25 mouse cellular contexts compared by ENCODE assay signal in genomic region chr3:63949837-63950236, GRCm38 (mm10). TPM values are rescaled to one million over a fixed set of nuclear protein-coding genes. Genes with fewer than 3 reads are reported as not detected.
A peak's percentile ranks its signal among the peaks of the same experiment; 100 is the strongest.
DNase-seq lines count a peak whose midpoint lies in the region; ATAC-seq and TF ChIP-seq lines count a peak whose summit lies in the region.
"Had no signal": no experiment of that assay in that cellular context is flagged by ENCODE, and none has a peak within 500 bp of the region (broad histone marks: within the 10 kb centered on the region; RNA-seq: fewer than 3 reads in every experiment).

No protein-coding gene starts in this region.

- no peak for TF ChIP-seq EP300 in MEL (IDR thresholded peaks at IDR 0.05; ENCODE audit: low read depth in 1 of 2, low read length in 2 of 2)
- no peak for TF ChIP-seq EP300 in liver, embryonic 14.5 days (IDR thresholded peaks at IDR 0.05; ENCODE audit: low read depth)

- TF ChIP-seq CTCF in MEL (IDR thresholded peaks at IDR 0.05 in 2 of 3, conservative IDR thresholded peaks at IDR 0.05 in 1 of 3; ENCODE audit: control insufficient read depth in 1 of 3, insufficient read depth in 1 of 3, low read depth in 2 of 3, low read length in 3 of 3, poor library complexity in 1 of 3, severe bottlenecking in 1 of 3), result no peak
- TF ChIP-seq CTCF in liver, embryonic 14.5 days (IDR thresholded peaks at IDR 0.05; ENCODE audit: low read depth), result no peak
- no peak for TF ChIP-seq CTCF in lung, adult 2 months (IDR thresholded peaks at IDR 0.05; ENCODE audit: insufficient read depth, low read length)

- TF ChIP-seq POLR2A in MEL (IDR thresholded peaks at IDR 0.05; ENCODE audit: control insufficient read depth in 1 of 2, insufficient read depth in 1 of 2, low read depth in 1 of 2, low read length in 2 of 2, poor library complexity in 1 of 2), result no peak
- TF ChIP-seq POLR2A in lung, adult 2 months (IDR thresholded peaks at IDR 0.05; ENCODE audit: borderline replicate concordance, extremely low read depth, low read depth, low read length), result no peak

- peaks cover 0 to 6% of the 10 kb centered on the region in 2 experiments; a peak in 2 of 4 replicates for H3K4me1 ChIP-seq in MEL (ENCODE audit: control insufficient read depth in 1 of 2, insufficient read depth in 2 of 2, low read length in 2 of 2)
- peaks cover 0 to 4% of the 10 kb centered on the region in 2 experiments; a peak in 1 of 4 replicates for H3K4me1 ChIP-seq in liver, embryonic 14.5 days (replicated peaks; ENCODE audit: control insufficient read depth in 2 of 2, insufficient read depth in 2 of 2, low read length in 1 of 2)
- no peaks in the 10 kb centered on the region for H3K4me1 ChIP-seq in lung, adult 2 months (ENCODE audit: control insufficient read depth, insufficient read depth, low read length)
- H3K4me1 ChIP-seq: forebrain, embryonic 10.5 days; forebrain, embryonic 13.5 days; hindbrain, embryonic 12.5 days; hindbrain, embryonic 15.5 days had no signal

- H3K9ac ChIP-seq in MEL (ENCODE audit: control insufficient read depth, low read depth, low read length, poor library complexity, severe bottlenecking), result no peak overlapping the region
- H3K9ac ChIP-seq in liver, embryonic 14.5 days (replicated peaks), result no peak overlapping the region
- H3K9ac ChIP-seq: forebrain, embryonic 13.5 days; hindbrain, embryonic 12.5 days; hindbrain, embryonic 15.5 days had no signal

- peak; percentile 43 for DNase-seq in MEL (ENCODE audit: low read depth, low spot score)
- peak; percentile 11 for DNase-seq in c-Kit-positive CD71-positive TER-119-negative erythroid progenitor cells, embryonic 14.5 days (ENCODE audit: low read depth)
- no peak for DNase-seq in liver, embryonic 14.5 days (ENCODE audit: low read depth in 3 of 3, low spot score in 3 of 3)
- DNase-seq in lung, adult 2 months, result no peak
- DNase-seq: adrenal gland, postnatal 10 days; adrenal gland, postnatal 36 days; cerebellum, adult 11-12 months; cerebellum, adult 8-10 months; cerebellum, postnatal 10 days; cerebellum, postnatal 36 days; gastrocnemius, adult 2 months; gastrocnemius, postnatal 14 days; heart, adult 11 months had no signal

- no peak overlapping the region for H3K27ac ChIP-seq in MEL (ENCODE audit: control insufficient read depth, low read depth, low read length)
- no peak overlapping the region for H3K27ac ChIP-seq in liver, embryonic 14.5 days
- H3K27ac ChIP-seq: forebrain, embryonic 10.5 days; forebrain, embryonic 13.5 days; gastrocnemius, adult 2 months; hindbrain, embryonic 12.5 days; hindbrain, embryonic 15.5 days had no signal

- WGBS in liver, embryonic 14.5 days (ENCODE audit: insufficient replicate concordance), result 44% methylated on average over 3 of the region's 3 CpGs
- WGBS in lung, adult 2 months, result 79% methylated on average over 3 of the region's 3 CpGs

- H3K79me2 ChIP-seq in MEL (ENCODE audit: control insufficient read depth, insufficient read depth, low read length, poor library complexity), result 0 out of 2 replicates have a peak, but pooled peaks cover 2% of the 10 kb centered on the region

- peaks cover 1 to 11% of the 10 kb centered on the region in 2 experiments; a peak in 3 of 4 replicates for H3K36me3 ChIP-seq in MEL (ENCODE audit: control insufficient read depth in 1 of 2, insufficient read depth in 2 of 2, low read length in 2 of 2)
- H3K36me3 ChIP-seq in liver, embryonic 14.5 days (replicated peaks; ENCODE audit: control insufficient read depth, insufficient read depth, low read depth), result no peaks in the 10 kb centered on the region

- H3K9me3 ChIP-seq in MEL (replicated peaks; ENCODE audit: insufficient read depth, low read length), result no peaks in the 10 kb centered on the region
- no peaks in the 10 kb centered on the region for H3K9me3 ChIP-seq in liver, embryonic 14.5 days (ENCODE audit: control insufficient read depth, low read length)
- H3K9me3 ChIP-seq: forebrain, embryonic 10.5 days; forebrain, embryonic 13.5 days; hindbrain, embryonic 12.5 days; hindbrain, embryonic 15.5 days had no signal

- H3K4me3 ChIP-seq in MEL (ENCODE audit: control insufficient read depth in 1 of 2, insufficient read depth in 1 of 2, low read depth in 2 of 2, low read length in 2 of 2), result no peak overlapping the region
- H3K4me3 ChIP-seq in liver, embryonic 14.5 days (ENCODE audit: insufficient read depth in 1 of 2, low read depth in 2 of 2, low read length in 2 of 2), result no peak overlapping the region
- no peak overlapping the region for H3K4me3 ChIP-seq in lung, adult 2 months (replicated peaks; ENCODE audit: extremely low read depth, low read depth, low read length)
- H3K4me3 ChIP-seq: forebrain, embryonic 10.5 days; forebrain, embryonic 13.5 days; gastrocnemius, adult 2 months; hindbrain, embryonic 12.5 days; hindbrain, embryonic 15.5 days had no signal

- TF ChIP-seq RAD21 in MEL (IDR thresholded peaks at IDR 0.05; ENCODE audit: low read depth, low read length), result no peak

- H3K27me3 ChIP-seq in MEL (ENCODE audit: control insufficient read depth in 1 of 2, insufficient read depth in 2 of 2, low read length in 2 of 2), result no peaks in the 10 kb centered on the region
- H3K27me3 ChIP-seq in liver, embryonic 14.5 days (ENCODE audit: control insufficient read depth, insufficient read depth, low read length), result no peaks in the 10 kb centered on the region
- H3K27me3 ChIP-seq: forebrain, embryonic 13.5 days; hindbrain, embryonic 12.5 days; hindbrain, embryonic 15.5 days; Patski had no signal

- H3K4me2 ChIP-seq in liver, embryonic 14.5 days (ENCODE audit: low read depth), result no peak overlapping the region
- H3K4me2 ChIP-seq: forebrain, embryonic 13.5 days; heart, embryonic 11.5 days; hindbrain, embryonic 12.5 days; hindbrain, embryonic 15.5 days had no signal

- ATAC-seq in liver, embryonic 14.5 days (ENCODE audit: insufficient read depth), result peak; percentile 45; the same call in 1 of the 2 replicates
- peak; percentile 72 for ATAC-seq in megakaryocyte-erythroid progenitor cell, adult 5-6 weeks (replicated peaks; ENCODE audit: low FRiP score, low TSS enrichment, poor library complexity, severe bottlenecking)
- no peak for ATAC-seq in cerebellum, adult (ENCODE audit: insufficient number of reproducible peaks, low FRiP score, low TSS enrichment)
- ATAC-seq: CD4-positive, CD25-positive, alpha-beta regulatory T cell, adult 4 months; forebrain, embryonic 13.5 days; forebrain, embryonic 16.5 days; Patski had no signal

TF ChIP-seq in MEL, 35 proteins besides CTCF, POLR2A, EP300 and RAD21:
- TF ChIP-seq GATA1 (IDR thresholded peaks at IDR 0.05; ENCODE audit: low read depth, low read length), result peak; percentile 37; the same call in 1 of the 2 replicates
- no peak for TF ChIP-seq ZC3H11A (IDR thresholded peaks at IDR 0.05; ENCODE audit: low read depth, low read length)

RNA-seq across cellular contexts. Expression of gene Slc33a1, which starts 14.7 kb away (rescaled TPM):
- total RNA-seq in MEL (2012; rRNA removed), result 27.7 and 31.3 TPM in 2 replicates
- polyA plus RNA-seq in MEL (2012; ENCODE audit: insufficient read depth in 1 of 2, insufficient read length in 2 of 2, low read depth in 1 of 2, low replicate concordance in 2 of 2, missing spikeins in 1 of 2), result 100 to 1,000 TPM in 1 of 2 experiments, 10 to 100 TPM in 1; 27.2 to 123 TPM
- polyA plus RNA-seq in liver, embryonic 14.5 days (2012; rRNA removed), result 6.0 and 7.1 TPM in 2 replicates
- 9.8 and 11.0 TPM in 2 replicates for polyA plus RNA-seq in liver, embryonic 14.5 days (2014; fragmentation: Nextera tagmentation; extraction: Ambion mirVana)
- total RNA-seq in megakaryocyte-erythroid progenitor cell, adult 5-6 weeks (2014; fragmentation: Nextera tagmentation), result 10.1 and 11.7 TPM in 2 replicates
- 15.3 and 17.9 TPM in 2 replicates for total RNA-seq in megakaryocyte-erythroid progenitor cell, adult 5-6 weeks (2017)
- 13.8 and 14.0 TPM in 2 replicates for polyA plus RNA-seq in lung, adult 2 months (2012; rRNA removed)

RNA-seq across cellular contexts. Expression of gene E130311K13Rik, which starts 20.6 kb away (rescaled TPM):
- 3.9 and 4.0 TPM in 2 replicates for total RNA-seq in MEL (2012; rRNA removed)
- polyA plus RNA-seq in MEL (2012; ENCODE audit: insufficient read depth in 1 of 2, insufficient read length in 2 of 2, low read depth in 1 of 2, low replicate concordance in 2 of 2, missing spikeins in 1 of 2), result 1 to 10 TPM in 1 of 2 experiments, not detected in 1; 3.9 TPM
- 0.65 and 1.1 TPM in 2 replicates for polyA plus RNA-seq in liver, embryonic 14.5 days (2012; rRNA removed)
- 1.2 and 1.9 TPM in 2 replicates for polyA plus RNA-seq in liver, embryonic 14.5 days (2014; fragmentation: Nextera tagmentation; extraction: Ambion mirVana)
- total RNA-seq in megakaryocyte-erythroid progenitor cell, adult 5-6 weeks (2014; fragmentation: Nextera tagmentation), result 6.0 and 8.7 TPM in 2 replicates
- total RNA-seq in megakaryocyte-erythroid progenitor cell, adult 5-6 weeks (2017), result 9.7 and 16.2 TPM in 2 replicates
- 2.5 and 3.4 TPM in 2 replicates for polyA plus RNA-seq in lung, adult 2 months (2012; rRNA removed)

RNA-seq across cellular contexts. Expression of gene Gmps, which starts 26.1 kb away (rescaled TPM):
- total RNA-seq in MEL (2012; rRNA removed), result 40.4 and 41.8 TPM in 2 replicates
- 10 to 100 TPM; 31.6 to 59.3 TPM for polyA plus RNA-seq in MEL (2012; ENCODE audit: insufficient read depth in 1 of 2, insufficient read length in 2 of 2, low read depth in 1 of 2, low replicate concordance in 2 of 2, missing spikeins in 1 of 2)
- polyA plus RNA-seq in liver, embryonic 14.5 days (2012; rRNA removed), result 4.8 and 7.5 TPM in 2 replicates
- 23.1 and 23.4 TPM in 2 replicates for polyA plus RNA-seq in liver, embryonic 14.5 days (2014; fragmentation: Nextera tagmentation; extraction: Ambion mirVana)
- total RNA-seq in megakaryocyte-erythroid progenitor cell, adult 5-6 weeks (2014; fragmentation: Nextera tagmentation), result 34.7 and 37.5 TPM in 2 replicates
- total RNA-seq in megakaryocyte-erythroid progenitor cell, adult 5-6 weeks (2017), result 57.3 and 60.8 TPM in 2 replicates
- 1.9 and 2.9 TPM in 2 replicates for polyA plus RNA-seq in lung, adult 2 months (2012; rRNA removed)

RNA-seq across cellular contexts. Expression of gene Plch1, which starts 50.6 kb away (rescaled TPM):
- 0.13 and 0.23 TPM in 2 replicates for total RNA-seq in MEL (2012; rRNA removed)
- polyA plus RNA-seq in MEL (2012; ENCODE audit: insufficient read depth in 1 of 2, insufficient read length in 2 of 2, low read depth in 1 of 2, low replicate concordance in 2 of 2, missing spikeins in 1 of 2), result under 1 TPM in 1 of 2 experiments, not detected in 1; 0.01 TPM
- 0.06 and 0.11 TPM in 2 replicates for polyA plus RNA-seq in liver, embryonic 14.5 days (2012; rRNA removed)
- polyA plus RNA-seq in liver, embryonic 14.5 days (2014; fragmentation: Nextera tagmentation; extraction: Ambion mirVana), result 0.05 and 0.14 TPM in 2 replicates
- total RNA-seq in megakaryocyte-erythroid progenitor cell, adult 5-6 weeks (2014; fragmentation: Nextera tagmentation), result not detected in 2 replicates
- total RNA-seq in megakaryocyte-erythroid progenitor cell, adult 5-6 weeks (2017), result not detected in 2 replicates
- polyA plus RNA-seq in lung, adult 2 months (2012; rRNA removed), result 0.83 and 1.2 TPM in 2 replicates
- total RNA-seq: gastrocnemius, adult 2 months; heart, postnatal 25 days had no signal
- polyA plus RNA-seq: C2C12; CD4-positive, CD25-positive, alpha-beta regulatory T cell, adult 4 months had no signal

Comparison
In these comparisons a context has a peak if more than half of its experiments do, and no peak if none do; other contexts are left out.
1. DNase-seq: peak in MEL (single experiment) and c-Kit-positive CD71-positive TER-119-negative erythroid progenitor cells, embryonic 14.5 days (single experiment); none in liver, embryonic 14.5 days (0 of 3) and lung, adult 2 months (single experiment).